Mouse (Mus musculus): ENCODE data around the gene Ovol1.

Gene Ovol1

DNA sequence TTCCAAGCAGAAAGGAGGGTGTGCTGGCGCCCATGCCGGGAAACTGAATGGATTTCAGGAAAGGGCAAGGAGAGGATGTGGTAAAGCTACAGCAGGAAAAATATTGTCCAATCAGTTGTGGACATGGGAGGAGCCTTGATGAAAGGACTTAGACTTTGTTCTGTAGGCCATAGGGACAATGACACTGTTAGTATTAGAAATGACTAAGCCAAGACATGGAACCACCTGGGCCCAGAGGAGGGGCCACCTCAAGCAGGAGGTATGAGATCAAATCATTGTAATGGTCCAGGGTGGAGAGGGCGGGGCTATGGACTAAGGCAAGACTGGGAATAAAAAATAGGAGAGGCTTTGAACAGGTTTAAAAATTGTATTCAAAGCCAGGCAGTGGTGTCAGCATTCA, 41.7 kb downstream of the Ovol1 start:
- no peak for DNase-seq (ENCODE audit: low spot score in 2 of 2)

DNA sequence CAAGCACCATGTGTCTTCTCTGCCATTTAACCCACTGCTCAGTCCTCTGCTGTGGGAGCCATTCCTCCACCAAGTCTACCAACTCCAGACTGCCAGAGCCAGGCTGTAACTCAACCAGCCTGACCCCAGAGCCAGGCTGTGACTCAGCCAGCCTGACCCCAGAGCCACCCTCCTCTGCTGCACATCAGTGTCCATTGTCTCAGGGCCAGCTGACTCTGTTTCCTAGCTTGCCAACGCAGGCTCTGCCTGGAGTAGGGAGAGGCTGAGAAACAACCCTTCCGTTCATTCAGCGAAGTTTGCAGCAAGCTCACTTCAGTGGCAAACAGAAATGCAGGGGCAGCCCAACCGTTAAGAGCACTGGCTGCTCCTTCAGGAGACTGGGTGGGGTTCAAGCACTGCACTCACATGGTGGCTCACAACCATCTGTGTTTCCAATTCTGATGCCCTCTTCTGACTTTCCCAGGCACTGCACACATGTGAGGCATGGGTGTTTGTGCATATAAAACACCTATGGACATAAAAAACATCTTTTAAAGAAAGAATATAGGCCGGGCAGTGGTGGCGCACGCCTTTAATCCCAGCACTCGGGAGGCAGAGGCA, 43.4 kb downstream of the Ovol1 start:
- DNase-seq (ENCODE audit: low spot score in 2 of 2), result no peak

DNA sequence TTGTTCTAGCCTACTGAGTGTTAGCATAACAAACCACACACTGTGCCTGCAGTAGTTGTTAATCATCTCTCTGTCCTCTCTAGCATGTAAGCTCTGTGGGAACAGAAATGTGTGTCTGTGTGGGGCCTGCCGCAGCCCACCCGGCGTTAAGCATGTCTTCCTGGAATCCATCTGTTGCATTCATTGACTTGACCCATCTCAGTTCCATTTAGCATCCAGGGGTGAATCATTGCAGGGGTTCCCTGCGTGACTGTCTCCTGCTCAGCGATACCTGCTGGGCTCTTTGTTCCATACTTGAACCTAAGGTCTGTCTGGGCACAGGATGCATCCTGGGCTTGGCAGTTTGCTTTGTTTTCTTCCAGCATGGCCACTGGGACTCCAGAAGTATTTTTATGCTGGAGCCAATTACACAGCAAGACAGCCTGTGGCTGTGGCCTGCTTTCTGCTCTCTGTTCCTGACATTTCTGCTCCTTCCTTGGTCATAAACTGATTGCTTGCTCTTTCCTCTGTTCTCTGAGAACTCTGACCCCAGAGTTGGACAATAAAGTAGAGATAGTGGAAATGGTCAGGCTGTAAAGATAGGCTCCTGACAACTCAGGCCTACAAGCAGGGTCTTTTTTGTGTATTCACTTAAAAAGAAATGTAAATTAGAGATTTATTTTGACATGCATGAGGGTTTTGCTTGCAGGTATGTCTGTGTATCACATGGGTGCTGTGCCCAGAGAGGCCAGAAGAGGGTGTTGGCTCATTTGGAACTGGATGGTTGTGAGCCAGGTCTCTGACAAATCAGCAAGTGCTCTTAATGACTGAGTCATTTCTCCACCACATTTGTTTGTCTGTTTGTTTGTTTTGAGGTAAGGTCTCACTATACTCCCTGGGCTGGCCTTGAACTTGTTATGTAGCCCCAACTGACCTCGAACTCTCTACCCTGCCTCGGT, 44.3 kb downstream of the Ovol1 start:
- no peak for DNase-seq (ENCODE audit: low spot score in 2 of 2)

- no peak for DNase-seq (ENCODE audit: low spot score in 2 of 2)
These were observed 47.5 kb downstream of the Ovol1 start for GRCm38 (mm10) chr19:5513005-5513349.

DNA sequence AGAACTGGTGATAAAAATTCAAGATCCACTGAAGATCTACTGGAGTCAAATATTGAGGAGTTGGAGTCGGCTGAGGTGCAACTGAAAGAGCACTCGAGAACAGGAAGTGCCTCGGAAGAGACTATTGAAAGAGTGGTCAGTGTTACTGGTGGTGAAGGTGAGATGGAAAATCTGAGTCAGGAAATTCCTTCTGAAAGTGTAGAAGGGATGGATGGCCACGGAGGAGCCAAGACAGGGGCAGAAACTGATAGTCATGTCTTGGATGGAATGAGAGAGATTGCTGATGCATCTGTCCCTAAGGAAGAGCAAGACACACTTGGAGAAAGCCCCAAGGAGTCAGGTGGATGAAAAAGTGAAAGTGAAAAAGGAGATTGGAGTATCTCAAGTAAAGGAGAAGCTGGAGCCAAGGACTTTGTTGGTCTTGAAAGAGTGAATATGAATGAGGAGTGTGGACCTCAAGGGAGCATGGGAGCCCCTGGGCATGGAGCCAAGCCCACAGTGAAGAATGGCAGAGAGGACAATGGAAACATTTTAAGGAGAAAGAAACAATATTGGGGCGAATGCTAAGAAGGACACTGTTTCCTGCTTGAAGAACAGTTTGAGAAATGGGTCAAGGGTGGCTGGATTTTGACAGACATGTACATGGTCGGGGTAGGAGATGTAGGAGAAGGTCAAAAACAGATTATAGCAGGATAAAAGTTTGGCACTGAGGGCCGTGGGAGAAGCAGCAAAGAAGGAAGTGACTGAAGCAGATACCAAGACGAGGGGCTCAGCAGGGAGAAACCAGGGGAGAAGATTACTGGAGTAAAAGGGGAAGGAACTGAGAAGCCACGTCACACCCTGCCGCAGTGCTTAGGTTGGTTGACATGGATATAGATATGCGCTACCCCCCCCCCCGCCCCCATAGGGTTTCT, 48.1 kb downstream of the Ovol1 start:
- no peak for DNase-seq (ENCODE audit: low spot score in 2 of 2)

GRCm38 (mm10) chr19:5511074-5511632, 49.3 kb downstream of the Ovol1 start:
- DNase-seq (ENCODE audit: low spot score in 2 of 2), result no peak

DNA sequence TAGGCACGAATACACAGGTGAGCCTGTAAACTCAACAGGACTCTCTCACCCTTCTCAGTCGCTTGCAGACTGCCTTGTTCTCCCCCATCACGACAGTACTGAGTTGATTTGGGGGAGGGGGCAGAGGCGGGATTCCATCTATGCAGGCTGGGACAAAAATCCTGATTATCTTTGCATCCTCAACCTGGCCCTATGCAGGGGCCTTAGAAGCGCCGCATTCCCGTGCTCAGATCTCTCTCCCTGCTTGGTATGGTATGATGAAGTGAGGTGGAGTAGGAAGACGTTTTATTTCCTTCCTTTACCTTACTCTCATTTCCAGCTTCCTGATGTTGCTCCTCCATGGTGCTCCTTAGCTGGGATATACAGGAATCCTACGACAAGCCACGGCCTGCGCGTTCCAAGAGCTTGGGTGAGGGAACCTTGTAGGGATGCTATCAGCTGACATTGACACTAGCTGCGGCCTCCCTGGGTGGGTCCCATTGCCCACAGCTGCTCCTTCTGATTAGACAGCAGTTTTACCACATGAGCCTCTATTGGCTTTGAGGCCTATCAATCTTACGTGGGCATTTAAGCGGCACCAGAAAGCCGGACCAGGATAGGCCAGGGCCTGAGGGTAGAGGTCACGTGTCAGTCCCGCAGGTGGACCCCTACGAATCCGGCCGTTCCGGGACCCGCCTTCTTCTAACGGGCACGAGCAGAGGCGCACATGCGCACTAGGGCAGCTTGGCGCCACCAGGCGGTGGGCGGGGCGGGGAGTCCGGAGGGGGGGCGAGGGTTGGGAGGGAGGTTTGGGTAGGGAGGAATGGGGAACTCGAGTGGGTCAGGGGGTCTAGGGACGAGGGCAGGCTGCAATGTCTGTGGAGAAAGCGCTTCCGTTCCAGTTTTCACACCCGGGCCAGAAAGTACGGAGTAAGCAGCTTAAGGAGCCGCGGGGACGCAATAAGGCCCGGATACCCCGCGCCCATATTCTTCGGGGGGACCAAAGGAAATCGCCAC, 50.1 kb downstream of the Ovol1 start, which contains the start of gene Snx32:
Gene Snx32, minus strand, starts transcription at position 508 of the 996 bp plus-strand sequence.
- DNase-seq (ENCODE audit: low spot score in 2 of 2), result peak; percentile 93 to 96

GRCm38 (mm10) chr19:5503687-5504086, 56.8 kb downstream of the Ovol1 start, which contains the start of gene 1700020D05Rik:
1700020D05Rik (minus strand) TSS chr19:5503787.
- no peak for DNase-seq (ENCODE audit: low spot score in 2 of 2)

- no peak for DNase-seq (ENCODE audit: low spot score in 2 of 2)
These were observed 60.0 kb downstream of the Ovol1 start for GRCm38 (mm10) chr19:5500330-5500875.
